Mouse (Mus musculus): Measurements from ENCODE around the gene Pdzrn4. TPM values are rescaled to one million over a fixed set of nuclear protein-coding genes. Genes with fewer than 3 reads are reported as not detected.

Gene Pdzrn4
- polyA plus RNA-seq, 1 experiment from 2014 or later: 0.03 TPM

GRCm38 (mm10) chr15:92416658-92417057 lies 20.0 kb downstream of the Pdzrn4 start:
- ATAC-seq (ENCODE audit: low read depth): no peak
- 66% methylated on average over 7 of the region's 7 CpGs for WGBS (ENCODE audit: insufficient replicate concordance)
- no peaks in the 10 kb centered on the region for H3K36me3 ChIP-seq

GRCm38 (mm10) chr15:92417120-92417519 lies 20.4 kb downstream of the Pdzrn4 start:
- H3K4me2 ChIP-seq: no peak overlapping the region
- no peaks in the 10 kb centered on the region for H3K36me3 ChIP-seq
- no peak for DNase-seq
- H3K4me1 ChIP-seq (replicated peaks): no peaks in the 10 kb centered on the region
- no peaks in the 10 kb centered on the region for H3K27me3 ChIP-seq
- no peaks in the 10 kb centered on the region for H3K9me3 ChIP-seq (replicated peaks)
- H3K4me3 ChIP-seq (replicated peaks): no peak overlapping the region
- no peak overlapping the region for H3K27ac ChIP-seq
- 58% methylated on average over 3 of the region's 3 CpGs for WGBS (ENCODE audit: insufficient replicate concordance)
- no peak overlapping the region for H3K9ac ChIP-seq
- ATAC-seq (ENCODE audit: low read depth): no peak

More at GRCm38 (mm10) chr15:92416658-92417057, 20.0 kb downstream of the Pdzrn4 start:
- Histone ChIP-seq H3K27me3 (no peaks in the 10 kb centered on the region), H3K4me2 (no peak overlapping the region), H3K4me3 (replicated peaks) (no peak overlapping the region), H3K9ac (no peak overlapping the region), H3K4me1 (replicated peaks) (no peaks in the 10 kb centered on the region), H3K27ac (no peak overlapping the region), H3K9me3 (replicated peaks) (no peaks in the 10 kb centered on the region)
- no peak for DNase-seq

GRCm38 (mm10) chr15:92434605-92435004 lies 37.9 kb downstream of the Pdzrn4 start:
- DNase-seq (no peak), ATAC-seq (ENCODE audit: low read depth) (no peak)
- no peak overlapping the region for H3K27ac ChIP-seq
- H3K36me3 ChIP-seq: no peaks in the 10 kb centered on the region
- no peak overlapping the region for H3K4me2 ChIP-seq
- H3K27me3 ChIP-seq: no peaks in the 10 kb centered on the region
- H3K9ac ChIP-seq: no peak overlapping the region
- H3K9me3 ChIP-seq (replicated peaks): no peaks in the 10 kb centered on the region
- H3K4me3 ChIP-seq (replicated peaks): no peak overlapping the region
- 6% methylated on average over 6 of the region's 6 CpGs for WGBS (ENCODE audit: insufficient replicate concordance)
- no peaks in the 10 kb centered on the region for H3K4me1 ChIP-seq (replicated peaks)

GRCm38 (mm10) chr15:92435306-92435705 lies 38.6 kb downstream of the Pdzrn4 start:
- Histone ChIP-seq H3K4me1 (replicated peaks) (no peaks in the 10 kb centered on the region), H3K36me3 (no peaks in the 10 kb centered on the region), H3K27ac (no peak overlapping the region), H3K9me3 (replicated peaks) (no peaks in the 10 kb centered on the region), H3K4me3 (replicated peaks) (no peak overlapping the region), H3K9ac (no peak overlapping the region), H3K27me3 (no peaks in the 10 kb centered on the region), H3K4me2 (no peak overlapping the region)
- ATAC-seq (ENCODE audit: low read depth): no peak
- no peak for DNase-seq
- WGBS (ENCODE audit: insufficient replicate concordance): 45% methylated on average over 4 of the region's 4 CpGs

GRCm38 (mm10) chr15:92441630-92442180 lies 45.0 kb downstream of the Pdzrn4 start:
- Histone ChIP-seq H3K27ac (no peak overlapping the region), H3K27me3 (no peaks in the 10 kb centered on the region), H3K4me3 (replicated peaks) (no peak overlapping the region), H3K4me1 (replicated peaks) (no peaks in the 10 kb centered on the region), H3K9ac (no peak overlapping the region), H3K4me2 (no peak overlapping the region), H3K9me3 (replicated peaks) (no peaks in the 10 kb centered on the region), H3K36me3 (no peaks in the 10 kb centered on the region)
- ATAC-seq (ENCODE audit: low read depth): no peak
- DNase-seq: no peak
- 75% methylated on average over 19 of the region's 19 CpGs for WGBS (ENCODE audit: insufficient replicate concordance)

GRCm38 (mm10) chr15:92447708-92448147 lies 51.0 kb downstream of the Pdzrn4 start:
- no peak overlapping the region for H3K4me3 ChIP-seq (replicated peaks)
- H3K4me1 ChIP-seq (replicated peaks): no peaks in the 10 kb centered on the region
- no peaks in the 10 kb centered on the region for H3K9me3 ChIP-seq (replicated peaks)
- DNase-seq: no peak
- WGBS (ENCODE audit: insufficient replicate concordance): 34% methylated on average over 8 of the region's 8 CpGs
- no peaks in the 10 kb centered on the region for H3K27me3 ChIP-seq
- no peak overlapping the region for H3K4me2 ChIP-seq
- no peaks in the 10 kb centered on the region for H3K36me3 ChIP-seq
- ATAC-seq (ENCODE audit: low read depth): no peak
- H3K9ac ChIP-seq: no peak overlapping the region
- H3K27ac ChIP-seq: no peak overlapping the region

GRCm38 (mm10) chr15:92449112-92449511 lies 52.4 kb downstream of the Pdzrn4 start:
- H3K4me1 ChIP-seq (replicated peaks): no peaks in the 10 kb centered on the region
- H3K9ac ChIP-seq: no peak overlapping the region
- no peak overlapping the region for H3K27ac ChIP-seq
- no peaks in the 10 kb centered on the region for H3K9me3 ChIP-seq (replicated peaks)
- H3K27me3 ChIP-seq: no peaks in the 10 kb centered on the region
- WGBS (ENCODE audit: insufficient replicate concordance): 79% methylated on average over 8 of the region's 8 CpGs
- no peak overlapping the region for H3K4me2 ChIP-seq
- no peak for DNase-seq
- no peak overlapping the region for H3K4me3 ChIP-seq (replicated peaks)
- no peak for ATAC-seq (ENCODE audit: low read depth)
- no peaks in the 10 kb centered on the region for H3K36me3 ChIP-seq

- no peak overlapping the region for H3K27ac ChIP-seq
- H3K9me3 ChIP-seq (replicated peaks): 0 out of 2 replicates have a peak, but pooled peaks cover 3% of the 10 kb centered on the region
- DNase-seq (no peak), ATAC-seq (ENCODE audit: low read depth) (no peak)
- no peak overlapping the region for H3K4me2 ChIP-seq
- no peak overlapping the region for H3K9ac ChIP-seq
- no peak overlapping the region for H3K4me3 ChIP-seq (replicated peaks)
- H3K27me3 ChIP-seq: no peaks in the 10 kb centered on the region
- WGBS (ENCODE audit: insufficient replicate concordance): 73% methylated on average over 7 of the region's 7 CpGs
- no peaks in the 10 kb centered on the region for H3K4me1 ChIP-seq (replicated peaks)
- no peaks in the 10 kb centered on the region for H3K36me3 ChIP-seq
Measured at GRCm38 (mm10) chr15:92452620-92453019, 55.9 kb downstream of the Pdzrn4 start.

- no peak for ATAC-seq (ENCODE audit: low read depth)
- Histone ChIP-seq H3K4me2 (no peak overlapping the region), H3K27ac (no peak overlapping the region), H3K36me3 (no peaks in the 10 kb centered on the region), H3K9ac (no peak overlapping the region), H3K4me3 (replicated peaks) (no peak overlapping the region), H3K4me1 (replicated peaks) (no peaks in the 10 kb centered on the region), H3K27me3 (no peaks in the 10 kb centered on the region), H3K9me3 (replicated peaks) (no peaks in the 10 kb centered on the region)
- WGBS (ENCODE audit: insufficient replicate concordance): 65% methylated on average over 6 of the region's 6 CpGs
- no peak for DNase-seq
Measured at GRCm38 (mm10) chr15:92482198-92482597, 85.5 kb downstream of the Pdzrn4 start.

GRCm38 (mm10) chr15:92491376-92491775 lies 94.7 kb downstream of the Pdzrn4 start:
- ATAC-seq (ENCODE audit: low read depth): no peak
- Histone ChIP-seq H3K27me3 (no peaks in the 10 kb centered on the region), H3K4me2 (no peak overlapping the region), H3K27ac (no peak overlapping the region), H3K9me3 (replicated peaks) (no peaks in the 10 kb centered on the region; the same call in 1 of the 2 replicates), H3K4me3 (replicated peaks) (no peak overlapping the region), H3K4me1 (replicated peaks) (no peaks in the 10 kb centered on the region), H3K36me3 (no peaks in the 10 kb centered on the region), H3K9ac (no peak overlapping the region)
- WGBS (ENCODE audit: insufficient replicate concordance): 57% methylated on average over 3 of the region's 3 CpGs
- DNase-seq: no peak

GRCm38 (mm10) chr15:92495465-92496174 lies 98.9 kb downstream of the Pdzrn4 start:
- no peak overlapping the region for H3K4me3 ChIP-seq (replicated peaks)
- H3K9me3 ChIP-seq (replicated peaks): no peaks in the 10 kb centered on the region
- H3K4me2 ChIP-seq: no peak overlapping the region
- DNase-seq (no peak), ATAC-seq (ENCODE audit: low read depth) (no peak)
- H3K4me1 ChIP-seq (replicated peaks): no peaks in the 10 kb centered on the region
- no peaks in the 10 kb centered on the region for H3K36me3 ChIP-seq
- WGBS (ENCODE audit: insufficient replicate concordance): 61% methylated on average over 12 of the region's 12 CpGs
- no peaks in the 10 kb centered on the region for H3K27me3 ChIP-seq
- no peak overlapping the region for H3K9ac ChIP-seq
- H3K27ac ChIP-seq: no peak overlapping the region

Measured in liver, embryonic 13.5 days (tissue).